Mouse (Mus musculus) naive thymus-derived CD4-positive, alpha-beta T cell, adult 2 months (primary cell): ENCODE measurements around the gene Osbpl3.

ENCODE experiments used
- DNase-seq: peaks from one replicate; pipeline ENCODE4 v3.0.0-alpha.2; 2011; ENCODE audit warnings: low read depth

The Osbpl3 gene

GRCm38 (mm10) chr6:50334846-50335821, 120.9 kb downstream of the Osbpl3 start:
- no peak for DNase-seq

GRCm38 (mm10) chr6:50333346-50333745, 122.7 kb downstream of the Osbpl3 start:
- DNase-seq: no peak

GRCm38 (mm10) chr6:50331477-50331876, 124.5 kb downstream of the Osbpl3 start:
- no peak for DNase-seq

- DNase-seq: no peak
These were observed 126.6 kb downstream of the Osbpl3 start for GRCm38 (mm10) chr6:50329380-50329779.

- no peak for DNase-seq
These were observed 127.1 kb downstream of the Osbpl3 start for GRCm38 (mm10) chr6:50328901-50329300.

- DNase-seq: no peak
These were observed 129.8 kb downstream of the Osbpl3 start for GRCm38 (mm10) chr6:50326192-50326591.

GRCm38 (mm10) chr6:50325485-50325884, 130.5 kb downstream of the Osbpl3 start:
- no peak for DNase-seq

GRCm38 (mm10) chr6:50322631-50323030, 133.4 kb downstream of the Osbpl3 start:
- no peak for DNase-seq

- DNase-seq: peak; percentile 53
These were observed 134.3 kb downstream of the Osbpl3 start for GRCm38 (mm10) chr6:50321739-50322138.

GRCm38 (mm10) chr6:50318590-50319172, 137.3 kb downstream of the Osbpl3 start:
- no peak for DNase-seq

- no peak for DNase-seq
These were observed 137.9 kb downstream of the Osbpl3 start for GRCm38 (mm10) chr6:50318150-50318549.

GRCm38 (mm10) chr6:50316795-50317505, 139.1 kb downstream of the Osbpl3 start:
- DNase-seq: peak; percentile 23

- no peak for DNase-seq
These were observed 141.5 kb downstream of the Osbpl3 start for GRCm38 (mm10) chr6:50314406-50315071.

- peak; percentile 88 for DNase-seq
These were observed 143.4 kb downstream of the Osbpl3 start for GRCm38 (mm10) chr6:50312647-50313046.

- DNase-seq: peak; percentile 24
These were observed 147.0 kb downstream of the Osbpl3 start for GRCm38 (mm10) chr6:50309019-50309418.

- DNase-seq: no peak
These were observed 149.4 kb downstream of the Osbpl3 start for GRCm38 (mm10) chr6:50306625-50307024.

GRCm38 (mm10) chr6:50304949-50305491, 151.0 kb downstream of the Osbpl3 start:
- DNase-seq: peak; percentile 77

GRCm38 (mm10) chr6:50301121-50301520, 154.9 kb downstream of the Osbpl3 start:
- DNase-seq: no peak

GRCm38 (mm10) chr6:50300622-50301021, 155.4 kb downstream of the Osbpl3 start:
- no peak for DNase-seq

- no peak for DNase-seq
These were observed 156.9 kb downstream of the Osbpl3 start for GRCm38 (mm10) chr6:50299071-50299470.

GRCm38 (mm10) chr6:50297671-50298070, 158.3 kb downstream of the Osbpl3 start:
- DNase-seq: no peak

GRCm38 (mm10) chr6:50295136-50295535, 160.9 kb downstream of the Osbpl3 start:
- no peak for DNase-seq
